Mouse (Mus musculus): ENCODE measurements at regions not wholly inside any gene's neighbourhood (a gene's known extent, or its start where the extent isn't known, plus 50 kb on each side); places are given as distances from the start of the nearest gene placed in this dataset.

DNA sequence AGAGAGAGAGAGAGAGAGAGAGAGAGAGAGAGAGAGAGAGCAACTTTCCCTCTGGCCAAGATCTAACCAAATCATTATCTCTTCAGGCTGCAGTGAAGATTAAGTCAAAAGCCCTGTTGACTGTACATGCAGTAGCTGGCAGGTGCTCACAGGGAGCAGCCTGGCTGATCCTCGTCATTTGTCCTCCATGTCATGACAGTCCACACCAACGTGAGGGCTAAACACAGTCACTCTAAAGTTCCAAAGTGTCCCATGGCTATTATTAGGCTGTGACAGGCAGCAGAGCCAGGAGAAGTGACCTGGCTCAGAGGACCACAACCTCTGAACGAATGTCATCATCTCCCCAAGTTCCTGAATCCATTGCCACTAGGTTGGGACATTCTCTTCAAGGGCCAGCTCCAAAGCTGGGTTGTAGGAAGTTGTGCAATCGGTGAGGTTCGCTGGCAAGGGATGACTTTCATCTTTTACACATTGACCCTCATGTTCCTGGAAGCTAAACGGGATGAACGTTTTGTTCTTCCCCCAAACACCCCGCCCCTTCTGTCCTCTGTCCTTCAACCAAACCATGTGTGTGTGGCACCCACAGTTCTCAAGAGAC is 138.4 kb downstream of the Tomm20 start:
- DNase-seq = no peak

GRCm38 (mm10) chr8:126806591-126806990 is 139.1 kb downstream of the Tomm20 start:
- DNase-seq = no peak

- no peak for DNase-seq
Measured at GRCm38 (mm10) chr8:126806181-126806560, 139.5 kb downstream of the Tomm20 start.

GRCm38 (mm10) chr8:126805365-126806180 is 140.1 kb downstream of the Tomm20 start:
- DNase-seq = no peak

GRCm38 (mm10) chr8:126804115-126804514 is 141.5 kb downstream of the Tomm20 start:
- no peak for DNase-seq

GRCm38 (mm10) chr8:126802641-126803040 is 143.0 kb downstream of the Tomm20 start:
- no peak for DNase-seq

DNA sequence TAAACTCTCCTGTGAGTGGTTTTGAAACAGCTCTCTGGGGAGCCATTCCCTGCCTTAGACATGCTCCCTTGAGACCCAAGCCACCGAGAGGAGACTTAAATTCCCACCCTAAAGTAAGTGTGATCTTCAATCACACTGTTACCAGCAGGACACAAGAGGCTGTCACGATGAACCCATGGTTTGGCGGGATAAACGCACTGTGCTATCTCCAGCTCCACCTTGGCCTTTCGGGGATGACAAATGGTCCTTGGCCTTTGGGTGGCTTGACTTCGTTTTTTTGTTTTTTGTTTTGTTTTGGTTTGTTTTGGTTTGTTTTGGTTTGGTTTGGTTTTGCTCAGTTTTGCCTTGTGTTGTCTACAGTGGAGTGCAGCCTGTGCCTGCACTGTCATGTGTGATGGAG is 144.7 kb downstream of the Tomm20 start:
- DNase-seq = no peak

DNA sequence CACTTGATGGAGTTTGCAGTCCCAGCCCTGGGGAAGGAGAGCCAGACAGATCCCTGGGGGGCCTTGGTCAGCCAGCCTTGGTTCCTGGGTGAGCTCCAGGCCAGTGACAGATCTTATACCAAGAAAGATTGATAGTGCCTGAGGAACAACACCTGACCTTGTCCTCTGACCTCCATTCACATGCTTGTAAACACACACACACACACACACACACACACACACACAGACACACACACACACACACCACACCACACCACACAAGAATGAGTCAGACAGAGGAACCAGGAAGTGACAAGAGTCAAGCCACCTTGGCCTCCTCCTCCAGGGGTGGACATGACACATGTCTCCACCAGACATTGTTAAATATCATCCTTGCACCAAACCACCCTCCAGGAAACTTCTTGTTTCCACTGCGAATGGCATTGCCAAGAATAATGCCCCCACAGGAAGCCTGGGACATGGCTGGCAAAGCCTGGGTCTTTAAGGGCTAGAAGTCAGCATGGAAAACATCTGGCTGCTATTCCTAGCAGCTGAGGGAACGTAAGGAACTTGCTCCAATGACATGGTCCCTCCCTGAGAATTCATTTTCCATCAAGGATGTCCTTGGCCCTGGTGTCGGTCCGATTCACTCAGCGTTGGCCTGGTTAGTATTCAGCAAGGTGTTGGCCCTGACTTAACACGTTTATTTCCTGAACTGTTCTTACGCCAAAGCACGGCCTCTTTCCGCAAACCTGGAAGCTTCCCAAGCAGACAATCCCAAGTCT is 147.9 kb downstream of the Tomm20 start:
- DNase-seq = no peak

GRCm38 (mm10) chr8:126793657-126794056 is 152.0 kb downstream of the Tomm20 start:
- DNase-seq = no peak

- DNase-seq = no peak
Measured at GRCm38 (mm10) chr8:126791069-126791468, 154.6 kb downstream of the Tomm20 start.

GRCm38 (mm10) chr8:126790214-126790613 is 155.4 kb downstream of the Tomm20 start:
- no peak for DNase-seq

DNA sequence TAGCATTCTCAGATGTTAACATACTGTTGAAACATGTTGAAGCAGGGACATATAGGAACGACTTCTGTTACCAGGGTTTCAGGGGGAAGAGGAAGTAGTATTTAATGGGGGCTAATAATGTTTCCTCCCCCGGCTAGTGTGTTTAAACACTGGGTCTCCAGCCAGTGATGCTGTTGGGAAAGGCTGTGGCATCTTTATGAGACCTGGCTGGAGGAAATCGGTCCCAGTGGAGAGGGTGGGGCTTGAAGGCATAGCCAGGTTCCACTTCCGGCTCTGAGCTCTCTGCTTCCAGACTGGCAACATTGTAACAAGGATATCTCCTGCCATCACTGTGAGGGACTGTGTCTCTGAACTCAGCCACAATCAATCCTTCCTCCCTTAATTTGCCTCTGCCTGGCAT is 156.6 kb downstream of the Tomm20 start:
- no peak for DNase-seq

DNA sequence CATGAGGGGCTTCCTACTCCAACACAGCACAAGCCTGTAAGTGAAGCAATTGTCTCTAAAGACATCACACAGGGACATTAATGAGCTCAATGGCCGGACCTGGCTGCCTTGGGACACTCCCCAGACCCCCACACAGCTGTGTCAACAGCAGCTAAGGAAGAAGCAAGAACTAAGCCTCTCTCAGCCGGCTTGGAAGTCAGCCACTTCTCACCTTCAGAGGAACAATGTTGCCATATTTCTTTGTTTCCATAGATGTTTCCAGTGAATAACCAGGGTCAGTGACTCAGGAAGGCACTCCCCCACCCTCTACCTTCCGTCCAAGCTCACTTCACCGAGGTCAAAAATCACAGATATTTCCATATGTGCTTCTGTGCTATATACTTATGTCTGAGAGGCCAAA is 157.0 kb downstream of the Tomm20 start:
- no peak for DNase-seq

GRCm38 (mm10) chr8:126787398-126787797 is 158.2 kb downstream of the Tomm20 start:
- no peak for DNase-seq

GRCm38 (mm10) chr8:126785211-126785610 is 160.4 kb downstream of the Tomm20 start:
- peak; percentile 30 for DNase-seq

DNA sequence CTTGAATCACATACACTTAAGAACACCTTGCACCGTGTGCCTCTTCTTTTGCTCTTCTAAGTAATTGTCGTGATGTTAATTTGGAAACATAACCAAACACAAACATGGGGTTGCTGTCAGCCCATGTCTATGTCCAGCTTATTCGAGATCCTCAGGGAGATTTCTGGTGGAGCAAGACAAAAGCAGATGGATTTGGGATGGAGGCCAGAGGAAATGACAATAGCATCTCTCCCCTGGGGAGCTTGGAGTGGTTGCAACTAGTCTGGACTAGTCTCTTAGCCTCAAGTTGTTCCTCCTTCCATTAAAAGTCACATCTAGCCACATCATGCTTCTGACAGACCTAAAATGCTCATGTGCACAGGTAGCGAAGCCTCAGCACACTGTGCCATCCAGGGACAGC is 161.0 kb downstream of the Tomm20 start:
- DNase-seq = no peak

- DNase-seq = no peak
Measured at GRCm38 (mm10) chr8:126783703-126784440, 161.8 kb downstream of the Tomm20 start.

GRCm38 (mm10) chr8:126778673-126779072 is 167.0 kb downstream of the Tomm20 start:
- no peak for DNase-seq

- DNase-seq = no peak
Measured at GRCm38 (mm10) chr8:126778131-126778530, 167.5 kb downstream of the Tomm20 start.

DNA sequence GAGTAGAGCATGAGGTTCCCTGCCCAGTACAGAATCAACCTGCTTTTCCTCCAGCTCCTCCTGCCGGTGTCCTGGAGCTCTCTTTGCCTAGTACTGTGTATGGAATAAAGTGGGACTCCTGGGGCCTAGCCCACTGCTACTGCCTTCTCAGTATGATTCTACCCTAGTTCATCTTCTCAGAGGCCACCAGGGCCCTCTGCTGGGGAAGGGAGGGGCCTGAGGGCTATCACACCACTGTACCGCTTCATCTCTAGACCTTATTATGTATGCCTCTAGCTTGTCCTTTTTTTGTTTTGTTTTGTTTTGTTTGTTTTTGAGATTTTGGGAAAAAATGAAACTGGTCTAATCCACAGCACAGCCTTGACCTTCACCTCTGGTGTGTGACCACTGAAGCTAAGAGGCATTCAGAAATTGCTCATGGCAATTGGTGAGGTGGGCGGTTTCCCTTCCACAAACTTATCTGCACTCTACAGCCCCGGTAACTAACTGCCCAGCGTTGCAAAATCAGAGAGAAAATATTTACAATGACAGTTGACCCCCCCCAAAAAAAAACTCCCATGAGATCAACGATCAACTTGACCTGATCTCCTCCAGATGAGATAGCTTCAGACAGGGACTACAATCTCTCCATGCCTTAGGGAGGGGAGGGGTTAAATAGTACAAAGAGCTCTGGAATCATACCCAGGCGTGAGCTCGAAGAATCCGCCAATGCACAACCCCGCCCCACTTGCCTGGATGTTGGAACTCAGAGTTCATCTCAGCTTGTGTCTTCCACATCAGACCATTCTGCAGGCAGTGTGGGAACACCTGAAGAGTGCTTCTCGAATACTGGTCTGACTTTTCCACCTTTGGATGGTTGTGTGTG is 168.8 kb downstream of the Tomm20 start:
- no peak for DNase-seq

DNA sequence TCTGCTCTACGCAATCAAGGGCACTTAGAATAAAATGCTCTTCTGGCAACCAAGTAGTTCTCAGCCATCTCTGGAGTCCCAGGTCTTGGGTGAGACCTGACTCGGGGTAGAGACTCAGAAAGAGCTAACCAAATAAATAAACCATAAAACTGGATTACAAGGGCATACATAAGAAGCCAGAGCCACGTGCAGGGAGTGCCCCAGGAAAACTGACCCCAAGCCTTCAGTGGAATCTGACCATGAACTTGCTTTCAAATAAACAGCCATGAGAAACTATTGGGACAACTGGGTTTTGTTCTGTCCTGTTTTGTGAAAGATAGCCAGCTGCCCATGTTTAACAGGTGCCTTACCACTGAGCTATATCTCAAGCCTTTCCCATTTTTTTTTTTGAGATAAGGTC is 170.3 kb downstream of the Tomm20 start:
- DNase-seq = no peak

DNA sequence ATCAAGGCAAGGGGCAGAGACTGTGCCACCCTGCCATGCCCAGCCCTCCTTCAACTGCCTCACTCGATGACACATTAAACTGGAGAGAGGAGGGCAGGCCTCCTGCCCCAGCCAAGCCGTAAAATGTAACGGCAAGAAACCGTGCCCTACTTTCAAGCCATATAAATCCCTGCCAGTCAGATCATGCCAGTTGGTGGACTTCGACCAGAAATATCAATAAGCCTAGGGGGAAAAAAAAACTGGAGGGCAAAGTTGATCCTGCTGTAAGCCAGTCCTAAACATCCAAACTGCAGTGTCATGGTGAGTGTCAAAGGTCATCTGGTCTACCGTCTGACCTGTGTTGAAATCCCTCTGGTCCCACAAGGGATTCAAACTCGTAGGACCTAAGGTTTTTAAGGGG is 170.8 kb downstream of the Tomm20 start:
- peak; percentile 18 for DNase-seq

Data from retina, postnatal 1 day (tissue).